Mouse (Mus musculus): Measurements from ENCODE around the gene Tmprss9.

DNA sequence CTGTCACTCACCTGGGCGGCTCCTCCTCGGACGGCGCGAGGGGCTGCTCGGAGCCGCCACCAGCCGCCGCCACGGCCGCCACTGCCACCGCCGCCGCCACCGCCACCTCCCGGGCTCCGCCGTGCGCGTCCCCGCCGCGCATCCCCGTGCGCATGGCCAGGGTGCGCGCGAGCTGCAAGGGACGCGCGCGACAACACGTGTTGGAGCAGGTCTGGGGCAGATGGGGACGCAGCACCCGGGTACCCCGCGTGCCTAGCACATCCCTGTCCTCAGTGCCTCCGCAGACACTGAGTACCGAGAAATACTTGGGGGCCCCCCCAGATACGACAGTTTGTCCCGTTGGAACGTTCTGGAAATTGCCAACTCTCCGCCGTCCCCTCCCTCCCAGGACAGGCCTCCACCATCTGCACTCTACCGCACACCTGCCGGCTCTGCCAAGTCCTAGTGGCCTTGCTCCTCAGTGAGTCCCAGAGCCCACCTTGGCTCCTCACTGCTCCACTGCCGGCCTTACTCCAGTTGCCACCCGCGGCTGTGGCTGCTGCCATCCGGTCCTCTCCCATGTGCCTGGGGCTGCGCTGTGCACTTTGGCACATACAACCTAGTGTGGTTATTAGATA lies 27.6 kb upstream of the Tmprss9 start, which contains the start of gene Lingo3:
- no peak for TF ChIP-seq CTCF (IDR thresholded peaks at IDR 0.05; ENCODE audit: borderline replicate concordance, insufficient read depth, low read length)
- no peak for TF ChIP-seq POLR2A (IDR thresholded peaks at IDR 0.05; ENCODE audit: low read depth, low read length)

Measured in embryonic fibroblast, embryonic 13.5 days (primary cell).